Comparison of ENCODE assay signal across 9 mouse cellular contexts in the genomic region with DNA sequence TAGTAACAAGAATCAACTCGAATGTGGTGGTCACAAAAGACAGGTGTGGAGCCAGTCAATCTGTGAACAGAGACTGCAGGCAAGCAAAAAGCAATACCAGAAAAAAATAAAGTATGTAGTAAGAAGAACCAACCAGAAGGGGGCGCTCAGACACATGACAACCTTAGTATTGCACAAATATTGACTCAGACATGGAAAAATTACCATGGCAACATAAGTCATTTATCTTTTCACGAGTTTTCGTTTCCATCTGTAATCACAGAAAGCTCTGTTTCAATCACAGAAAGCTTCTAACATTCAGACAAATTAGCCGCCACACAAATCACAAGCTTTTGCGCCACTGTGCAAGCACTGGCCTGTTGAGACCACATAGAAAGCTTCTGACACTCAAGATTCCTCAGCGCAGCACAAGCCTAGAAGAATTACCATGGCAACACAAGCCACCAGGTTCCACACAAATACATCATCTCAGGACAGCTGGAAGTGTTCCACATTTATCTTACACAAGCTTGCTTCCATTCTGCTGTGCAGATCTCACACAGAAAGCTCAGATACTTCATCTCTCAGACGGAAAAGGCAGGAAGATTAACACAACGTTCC. TPM values are rescaled to one million over a fixed set of nuclear protein-coding genes. Genes with fewer than 3 reads are reported as not detected.
DNase-seq lines count a peak whose midpoint lies in the region; ATAC-seq and TF ChIP-seq lines count a peak whose summit lies in the region.
"Had no signal": no experiment of that assay in that cellular context is flagged by ENCODE, and none has a peak within 500 bp of the region (broad histone marks: within the 10 kb centered on the region; RNA-seq: fewer than 3 reads in every experiment).

No protein-coding gene starts in this region.

- H3K9me3 ChIP-seq in kidney, postnatal 0 days (replicated peaks; ENCODE audit: low read length), result no peaks in the 10 kb centered on the region
- no peaks in the 10 kb centered on the region for H3K9me3 ChIP-seq in kidney, embryonic 16.5 days (ENCODE audit: low read length)
- H3K9me3 ChIP-seq in E14TG2a.4 (ENCODE audit: low read length), result no peaks in the 10 kb centered on the region
- H3K9me3 ChIP-seq: liver, embryonic 15.5 days had no signal

- H3K4me1 ChIP-seq in kidney, postnatal 0 days (replicated peaks; ENCODE audit: insufficient read depth, low read length), result no peaks in the 10 kb centered on the region
- H3K4me1 ChIP-seq in kidney, embryonic 16.5 days (ENCODE audit: insufficient read depth, low read length), result no peaks in the 10 kb centered on the region
- H3K4me1 ChIP-seq in E14TG2a.4 (replicated peaks; ENCODE audit: low read depth, low read length), result no peaks in the 10 kb centered on the region
- H3K4me1 ChIP-seq: liver, embryonic 15.5 days had no signal

- intact Hi-C loops in left cerebral cortex, postnatal 4 days (cut with DNase I), result no loop called here

- no peaks in the 10 kb centered on the region for H3K27me3 ChIP-seq in kidney, postnatal 0 days (ENCODE audit: insufficient read depth, low read length)
- peaks cover 4% of the 10 kb centered on the region; the same call in 1 of the 2 replicates for H3K27me3 ChIP-seq in kidney, embryonic 16.5 days (ENCODE audit: insufficient read depth, low read length)
- H3K27me3 ChIP-seq in E14TG2a.4 (ENCODE audit: insufficient read depth, low read length), result no peaks in the 10 kb centered on the region
- H3K27me3 ChIP-seq in splenic B cell, adult 2 months (ENCODE audit: control insufficient read depth, insufficient read depth, low read length, poor library complexity, severe bottlenecking), result no peaks in the 10 kb centered on the region
- H3K27me3 ChIP-seq: liver, embryonic 15.5 days had no signal

- TF ChIP-seq CTCF in kidney, postnatal 0 days (IDR thresholded peaks at IDR 0.05; ENCODE audit: low read depth), result peak; percentile 56
- TF ChIP-seq CTCF in E14TG2a.4 (conservative IDR thresholded peaks at IDR 0.05; ENCODE audit: low read length), result peak; percentile 32

- no peak overlapping the region for H3K4me2 ChIP-seq in kidney, postnatal 0 days (ENCODE audit: low read length)
- H3K4me2 ChIP-seq in kidney, embryonic 16.5 days (replicated peaks; ENCODE audit: low read depth, low read length), result no peak overlapping the region
- H3K4me2 ChIP-seq: liver, embryonic 15.5 days had no signal

- no peak overlapping the region for H3K27ac ChIP-seq in kidney, postnatal 0 days
- H3K27ac ChIP-seq in kidney, embryonic 16.5 days (ENCODE audit: low read length), result no peak overlapping the region
- H3K27ac ChIP-seq: liver, embryonic 15.5 days had no signal

- WGBS in kidney, postnatal 0 days, result 51% methylated on average over 9 of the region's 9 CpGs
- 51% methylated on average over 9 of the region's 9 CpGs for WGBS in kidney, embryonic 16.5 days

- H3K36me3 ChIP-seq in kidney, postnatal 0 days (ENCODE audit: insufficient read depth, low read length), result no peaks in the 10 kb centered on the region
- H3K36me3 ChIP-seq in kidney, embryonic 16.5 days (ENCODE audit: insufficient read depth, low read length), result no peaks in the 10 kb centered on the region
- no peaks in the 10 kb centered on the region for H3K36me3 ChIP-seq in E14TG2a.4 (ENCODE audit: insufficient read depth, low read length)
- no peaks in the 10 kb centered on the region for H3K36me3 ChIP-seq in splenic B cell, adult 2 months (ENCODE audit: control insufficient read depth, insufficient read depth, low read length, poor library complexity, severe bottlenecking)
- H3K36me3 ChIP-seq: liver, embryonic 15.5 days had no signal

- no peak overlapping the region for H3K9ac ChIP-seq in kidney, postnatal 0 days (ENCODE audit: low read depth, low read length)
- H3K9ac ChIP-seq in kidney, embryonic 16.5 days (replicated peaks; ENCODE audit: low read length), result no peak overlapping the region
- H3K9ac ChIP-seq: liver, embryonic 15.5 days had no signal

- DNase-seq in kidney, postnatal 0 days (ENCODE audit: low spot score), result peak; percentile 33
- DNase-seq in adrenal gland, adult 2 months, result peak; percentile 2
- DNase-seq in forelimb bud, embryonic 11.5 days (ENCODE audit: low read depth, low spot score), result peak; percentile 20
- peak; percentile 13 for DNase-seq in left cerebral cortex, postnatal 4 days
- peak; percentile 37 for DNase-seq in splenic B cell, adult 2 months (ENCODE audit: low read depth, low spot score)
- DNase-seq in urinary bladder, adult 18-20 months (ENCODE audit: low spot score in 2 of 2), result no peak

- no peak for ATAC-seq in kidney, postnatal 0 days (replicated peaks; ENCODE audit: low FRiP score, low read depth)
- ATAC-seq in kidney, embryonic 16.5 days (ENCODE audit: low FRiP score, low TSS enrichment), result no peak

- H3K4me3 ChIP-seq in kidney, postnatal 0 days (replicated peaks; ENCODE audit: low read depth, low read length), result no peak overlapping the region
- no peak overlapping the region for H3K4me3 ChIP-seq in kidney, embryonic 16.5 days (ENCODE audit: low read length)
- H3K4me3 ChIP-seq in E14TG2a.4 (replicated peaks; ENCODE audit: low read length), result no peak overlapping the region
- H3K4me3 ChIP-seq: liver, embryonic 15.5 days had no signal

RNA-seq across cellular contexts. Expression of gene Prame, which starts 24.8 kb away (rescaled TPM):
- polyA plus RNA-seq in kidney, postnatal 0 days (2015; fragmentation: Nextera tagmentation; extraction: Ambion mirVana), result not detected in 2 replicates
- not detected in 2 replicates for polyA plus RNA-seq in kidney, embryonic 16.5 days (2015; fragmentation: Nextera tagmentation; extraction: Ambion mirVana)
- total RNA-seq in adrenal gland, adult 2 months (2021), result not detected
- polyA plus RNA-seq in adrenal gland, adult 2 months (2012; rRNA removed), result not detected in 2 replicates
- total RNA-seq in left cerebral cortex, postnatal 4 days (2021), result not detected
- polyA plus RNA-seq: liver, embryonic 15.5 days had no signal

RNA-seq across cellular contexts. Expression of gene Tcp11x2, which starts 41.3 kb away (rescaled TPM):
- polyA plus RNA-seq in kidney, postnatal 0 days (2015; fragmentation: Nextera tagmentation; extraction: Ambion mirVana), result 0.08 TPM in 1 of 2 replicates, not detected in the other
- polyA plus RNA-seq in kidney, embryonic 16.5 days (2015; fragmentation: Nextera tagmentation; extraction: Ambion mirVana), result not detected in 2 replicates
- total RNA-seq in adrenal gland, adult 2 months (2021), result not detected
- not detected in 2 replicates for polyA plus RNA-seq in adrenal gland, adult 2 months (2012; rRNA removed)
- total RNA-seq in left cerebral cortex, postnatal 4 days (2021), result not detected
- polyA plus RNA-seq: liver, embryonic 15.5 days had no signal

RNA-seq across cellular contexts. Expression of gene Nxf7, which starts 53.7 kb away (rescaled TPM):
- not detected in 2 replicates for polyA plus RNA-seq in kidney, postnatal 0 days (2015; fragmentation: Nextera tagmentation; extraction: Ambion mirVana)
- polyA plus RNA-seq in kidney, embryonic 16.5 days (2015; fragmentation: Nextera tagmentation; extraction: Ambion mirVana), result not detected in 2 replicates
- not detected for total RNA-seq in adrenal gland, adult 2 months (2021)
- polyA plus RNA-seq in adrenal gland, adult 2 months (2012; rRNA removed), result not detected in 2 replicates
- total RNA-seq in left cerebral cortex, postnatal 4 days (2021), result not detected
- polyA plus RNA-seq: liver, embryonic 15.5 days had no signal

Comparison
In these comparisons a context has a peak if more than half of its experiments do, and no peak if none do; other contexts are left out.
1. DNase-seq: peak in kidney, postnatal 0 days (single experiment), adrenal gland, adult 2 months (single experiment), forelimb bud, embryonic 11.5 days (single experiment), left cerebral cortex, postnatal 4 days (single experiment) and splenic B cell, adult 2 months (single experiment); none in urinary bladder, adult 18-20 months (0 of 2).